Mouse (Mus musculus): ENCODE measurements around the gene Sema3c. TPM values are rescaled to one million over a fixed set of nuclear protein-coding genes. Genes with fewer than 3 reads are reported as not detected.
"Not testable (repeated sequence)": the region's sequence is repeated elsewhere in the genome, so short reads cannot be mapped to it uniquely, and the experiment has no call there.

The Sema3c gene
- 10 to 100 TPM; 15.6 to 18.8 TPM for total RNA-seq (2021)
- long read RNA-seq, experiment 1, full-length matches to known transcripts = 4 of 8 reads
- long read RNA-seq, experiment 1, partial matches to known transcripts = 2 of 8 reads
- long read RNA-seq, experiment 1, other reads (novel, unspliced or antisense) = 2 of 8 reads
- long read RNA-seq, experiment 2, partial matches to known transcripts = 2 of 3 reads
- long read RNA-seq, experiment 2, other reads (novel, unspliced or antisense) = 1 of 3 reads

GRCm38 (mm10) chr5:17573694-17574380 is at the start of gene Sema3c:
Gene Sema3c (plus strand): TSS chr5:17574281.
- DNase-seq = no peak

GRCm38 (mm10) chr5:17531165-17531564 is 42.9 kb upstream of the Sema3c start:
- not testable (repeated sequence) for DNase-seq

GRCm38 (mm10) chr5:17543141-17543540 is 30.9 kb upstream of the Sema3c start:
- DNase-seq = peak in 1 of 2 experiments; percentile 6

GRCm38 (mm10) chr5:17544904-17545449 is 29.1 kb upstream of the Sema3c start:
- DNase-seq = peak in 1 of 2 experiments; percentile 29

- no peak for DNase-seq
Measured at GRCm38 (mm10) chr5:17551693-17552092, 22.4 kb upstream of the Sema3c start.

GRCm38 (mm10) chr5:17556073-17556473 is 18.0 kb upstream of the Sema3c start:
- DNase-seq = peak in 1 of 2 experiments; percentile 25

GRCm38 (mm10) chr5:17556715-17557265 is 17.3 kb upstream of the Sema3c start:
- no peak for DNase-seq

- DNase-seq = no peak
Measured at GRCm38 (mm10) chr5:17571571-17571970, 2.5 kb upstream of the Sema3c start.

GRCm38 (mm10) chr5:17574413-17575182 is 517 bp downstream of the Sema3c start:
- peak; percentile 81 to 85 for DNase-seq

GRCm38 (mm10) chr5:17575183-17575495 is 1.1 kb downstream of the Sema3c start:
- no peak for DNase-seq

GRCm38 (mm10) chr5:17576069-17576468 is 2.0 kb downstream of the Sema3c start:
- no peak for DNase-seq

GRCm38 (mm10) chr5:17582047-17582515 is 8.0 kb downstream of the Sema3c start:
- DNase-seq = no peak

- DNase-seq = peak; percentile 10 to 32
Measured at GRCm38 (mm10) chr5:17584299-17584945, 10.3 kb downstream of the Sema3c start.

- no peak for DNase-seq
Measured at GRCm38 (mm10) chr5:17586518-17587210, 12.6 kb downstream of the Sema3c start.

- DNase-seq = no peak
Measured at GRCm38 (mm10) chr5:17591908-17592307, 17.8 kb downstream of the Sema3c start.

- DNase-seq = no peak
Measured at GRCm38 (mm10) chr5:17601700-17602099, 27.6 kb downstream of the Sema3c start.

GRCm38 (mm10) chr5:17620619-17621018 is 46.5 kb downstream of the Sema3c start:
- no peak for DNase-seq

- DNase-seq = no peak
Measured at GRCm38 (mm10) chr5:17622564-17622963, 48.5 kb downstream of the Sema3c start.

- DNase-seq = no peak
Measured at GRCm38 (mm10) chr5:17628606-17629005, 54.5 kb downstream of the Sema3c start.

- no peak for DNase-seq
Measured at GRCm38 (mm10) chr5:17629599-17629998, 55.5 kb downstream of the Sema3c start.

- DNase-seq = no peak
Measured at GRCm38 (mm10) chr5:17639519-17639918, 65.4 kb downstream of the Sema3c start.
